Mouse (Mus musculus) liver, adult 2 months (tissue): ENCODE data around the gene Icmt. TPM values are rescaled to one million over a fixed set of nuclear protein-coding genes. Genes with fewer than 3 reads are reported as not detected.

Experiments
- DNase-seq: peaks from one replicate; pipeline ENCODE4 v3.0.0-alpha.2; 2011; ENCODE audit warnings: low read depth, low spot score; ENCODE audit errors: extremely low read depth
- H3K27ac ChIP-seq: fragments of 200-500 bp; replicated peaks from 2 replicates; pipeline ENCODE4 v1.5.1; 2012; ENCODE audit warnings: low read depth, mild to moderate bottlenecking, control low read depth, inconsistent platforms, low read length; ENCODE audit not compliant: insufficient read depth
- H3K27me3 ChIP-seq: fragments of 200-500 bp; 2 replicates; pipeline ENCODE4 v1.6.1; 2012; ENCODE audit warnings: mild to moderate bottlenecking, moderate library complexity, low read length, inconsistent platforms; ENCODE audit not compliant: control insufficient read depth, insufficient read depth
- H3K36me3 ChIP-seq: fragments of 200-500 bp; 2 replicates; pipeline ENCODE4 v1.6.1; 2012; ENCODE audit warnings: low read length, inconsistent platforms; ENCODE audit not compliant: control insufficient read depth, insufficient read depth
- H3K4me1 ChIP-seq: fragments of 200-500 bp; 2 replicates; pipeline ENCODE4 v1.6.1; 2011; ENCODE audit warnings: low read length; ENCODE audit not compliant: control insufficient read depth, insufficient read depth
- H3K4me3 ChIP-seq: fragments of 200-500 bp; 2 replicates; pipeline ENCODE4 v1.5.1; 2011; ENCODE audit warnings: low read depth, mild to moderate bottlenecking, control low read depth, low read length, moderate library complexity; ENCODE audit not compliant: insufficient read depth
- H3K79me2 ChIP-seq: fragments of 200-500 bp; 2 replicates; pipeline ENCODE4 v1.6.1; 2012; ENCODE audit warnings: inconsistent platforms, mild to moderate bottlenecking, low read length, moderate library complexity; ENCODE audit not compliant: control insufficient read depth, insufficient read depth
- H3K9ac ChIP-seq: fragments of 200-500 bp; 2 replicates; pipeline ENCODE4 v1.6.1; 2012; ENCODE audit warnings: low read depth, mild to moderate bottlenecking, control low read depth, inconsistent platforms, low read length
- CTCF ChIP-seq: fragments of 200-500 bp; IDR thresholded peaks from 2 replicates; pipeline ENCODE4 v1.5.1; 2011; ENCODE audit warnings: low read depth, low read length, control low read depth
- POLR2A ChIP-seq: fragments of 200-500 bp; IDR thresholded peaks from 2 replicates; pipeline ENCODE4 v1.6.1; 2011; ENCODE audit warnings: low read length, control low read depth; ENCODE audit not compliant: insufficient read depth; ENCODE audit errors: extremely low read depth
- WGBS: fragments of 180-500 bp; shearing (Covaris S2); methylation state at CpG from one replicate; pipeline ENCODE4 v1.1.7; 2018; 5-methylcytosine and 5-hydroxymethylcytosine counted together
- polyA plus RNA-seq: library from polyadenylated mRNA; depleted of rRNA; stranded (reverse); fragments of >200 nt; gene quantifications from 2 replicates; pipeline ENCODE4 v1.2.3, GENCODE M21; 2012; rRNA removed
- total RNA-seq: library from RNA; depleted of rRNA; stranded (reverse); fragments of >200 nt; gene quantifications from 2 replicates; pipeline ENCODE4 v1.2.3, GENCODE M21; 2014; rRNA removed

Gene Icmt
- total and polyA plus RNA-seq, 2 experiments = 13.2 to 16.5 TPM

DNA sequence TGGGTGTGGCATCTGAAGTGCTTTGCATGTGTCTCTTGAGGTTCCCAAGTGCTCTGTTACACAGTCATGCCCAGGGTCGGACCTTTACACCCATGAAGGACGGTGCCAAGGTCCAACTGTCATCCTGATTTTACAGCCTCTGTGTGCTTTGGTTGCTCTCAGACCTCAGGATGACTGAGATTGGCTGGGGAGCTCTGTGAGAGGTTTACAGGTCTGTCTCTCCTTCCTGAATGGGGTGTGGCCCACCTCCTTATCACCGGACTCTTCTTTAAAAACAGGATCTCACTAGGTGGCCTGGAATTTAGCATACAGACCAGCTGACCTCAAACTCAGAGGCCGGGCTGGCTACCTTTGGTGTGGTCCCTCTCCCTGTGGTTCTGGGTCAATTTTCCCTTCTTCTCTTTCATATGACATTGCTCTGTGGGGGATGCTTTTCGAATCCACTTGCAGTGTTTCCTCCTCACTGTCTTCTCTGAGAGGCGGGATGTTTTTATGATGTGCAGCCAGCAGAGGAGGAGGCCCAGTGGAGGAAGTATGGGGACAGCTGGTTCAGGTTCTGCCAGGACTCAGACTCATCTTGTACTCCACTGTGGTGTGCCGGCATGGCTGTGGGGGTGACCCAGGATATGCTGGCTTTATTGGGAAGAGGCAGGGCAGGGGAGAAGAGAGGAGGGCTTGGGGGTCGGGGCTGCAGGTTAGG, 53.8 kb downstream of the Icmt start:
- TF ChIP-seq CTCF = no peak
- TF ChIP-seq POLR2A = no peak
- no peak for DNase-seq
- H3K4me1 ChIP-seq = no peaks in the 10 kb centered on the region
- no peak overlapping the region for H3K4me3 ChIP-seq
- H3K9ac ChIP-seq = no peak overlapping the region
- no peak overlapping the region for H3K27ac ChIP-seq
- H3K79me2 ChIP-seq = no peaks in the 10 kb centered on the region
- no peaks in the 10 kb centered on the region for H3K36me3 ChIP-seq
- 31% methylated on average over 8 of the region's 8 CpGs for WGBS
- H3K27me3 ChIP-seq = no peaks in the 10 kb centered on the region

DNA sequence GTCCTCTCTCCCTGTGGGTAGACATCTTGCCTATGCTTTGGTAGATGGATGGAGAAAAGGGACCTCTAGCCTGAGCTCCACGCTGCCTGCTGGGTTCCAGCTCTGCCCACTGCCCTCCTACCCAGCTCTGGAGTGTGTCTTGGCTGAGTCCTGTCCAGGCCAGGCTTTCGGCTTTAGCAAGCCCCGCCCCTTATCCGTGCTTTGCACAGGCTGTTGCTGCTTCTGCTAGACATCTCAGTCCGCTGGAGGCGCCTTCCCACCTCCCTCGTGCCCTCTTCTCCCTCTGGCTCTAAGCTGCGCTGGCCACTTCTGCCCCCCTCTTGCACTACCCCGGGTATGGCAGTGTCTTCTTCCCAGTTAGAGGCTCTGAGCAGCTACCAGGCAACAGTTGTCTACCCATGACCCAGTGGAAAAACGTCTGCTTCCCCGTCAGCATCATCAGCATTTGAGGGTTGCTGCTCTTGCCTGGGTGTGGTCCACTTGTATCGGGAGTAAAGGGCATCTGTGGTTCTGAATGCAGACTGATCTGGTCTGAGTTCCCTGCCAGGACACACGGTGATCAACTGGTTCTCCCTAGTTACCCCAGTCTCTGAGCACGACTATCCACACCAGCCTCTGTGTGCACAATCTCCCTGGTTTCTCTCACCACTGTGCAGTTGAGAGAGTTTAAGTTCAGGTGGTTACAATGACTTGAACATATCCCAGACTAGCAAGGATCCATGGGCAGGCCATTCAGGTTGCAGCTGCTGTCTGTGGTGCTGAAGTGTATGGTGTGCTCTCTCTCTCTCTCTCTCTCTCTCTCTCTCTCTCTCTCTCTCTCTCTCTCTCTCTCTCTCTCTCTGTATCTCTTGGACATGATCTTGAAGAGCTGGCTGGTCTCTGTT, 54.6 kb downstream of the Icmt start:
- Histone ChIP-seq H3K9ac (no peak overlapping the region), H3K27ac (no peak overlapping the region), H3K79me2 (no peaks in the 10 kb centered on the region), H3K27me3 (no peaks in the 10 kb centered on the region), H3K36me3 (no peaks in the 10 kb centered on the region), H3K4me1 (no peaks in the 10 kb centered on the region), H3K4me3 (no peak overlapping the region)
- TF ChIP-seq POLR2A (no peak), CTCF (no peak)
- DNase-seq = no peak
- WGBS = 19% methylated on average over 14 of the region's 14 CpGs

DNA sequence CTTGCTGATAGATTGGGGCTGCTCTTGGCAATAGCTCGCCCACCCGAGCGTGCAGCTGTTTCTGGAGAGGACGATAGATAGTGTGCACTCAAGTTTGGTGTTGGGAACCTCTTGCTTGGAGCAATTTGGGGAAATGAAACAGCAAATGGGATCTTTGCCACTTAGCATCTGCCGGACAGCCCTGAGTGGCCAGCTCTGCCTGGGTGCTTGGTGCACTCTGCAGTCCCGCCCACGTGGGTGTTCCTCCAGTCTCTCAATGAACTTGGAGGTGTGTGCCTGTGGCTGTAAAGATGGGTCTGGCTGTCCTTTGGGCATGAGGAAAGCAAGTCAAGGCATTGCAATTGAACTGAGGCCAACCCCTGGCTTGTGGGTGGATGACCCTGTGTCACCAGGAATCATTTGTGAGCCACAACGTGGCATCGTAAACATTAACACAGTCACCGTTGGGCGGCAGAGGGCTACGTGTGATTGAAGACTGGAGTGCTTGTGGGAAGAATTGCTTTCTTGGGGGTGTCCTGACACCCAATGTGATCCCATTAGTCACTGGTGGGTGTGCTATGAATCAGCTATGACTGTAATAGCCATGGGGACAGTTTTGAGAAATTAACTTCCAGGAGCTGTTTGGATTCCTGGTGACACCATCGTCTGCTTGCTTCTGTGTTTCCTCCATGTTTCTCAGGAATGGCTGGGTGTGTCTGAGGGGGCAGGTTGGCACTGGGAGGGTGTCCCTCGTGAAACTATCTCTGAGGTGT, 57.0 kb downstream of the Icmt start:
- no peaks in the 10 kb centered on the region for H3K27me3 ChIP-seq
- no peaks in the 10 kb centered on the region for H3K36me3 ChIP-seq
- H3K4me1 ChIP-seq = no peaks in the 10 kb centered on the region
- H3K27ac ChIP-seq = no peak overlapping the region
- no peak overlapping the region for H3K9ac ChIP-seq
- H3K79me2 ChIP-seq = no peaks in the 10 kb centered on the region
- no peak for TF ChIP-seq CTCF
- TF ChIP-seq POLR2A = no peak
- H3K4me3 ChIP-seq = no peak overlapping the region
- WGBS = 73% methylated on average over 14 of the region's 14 CpGs
- DNase-seq = no peak

DNA sequence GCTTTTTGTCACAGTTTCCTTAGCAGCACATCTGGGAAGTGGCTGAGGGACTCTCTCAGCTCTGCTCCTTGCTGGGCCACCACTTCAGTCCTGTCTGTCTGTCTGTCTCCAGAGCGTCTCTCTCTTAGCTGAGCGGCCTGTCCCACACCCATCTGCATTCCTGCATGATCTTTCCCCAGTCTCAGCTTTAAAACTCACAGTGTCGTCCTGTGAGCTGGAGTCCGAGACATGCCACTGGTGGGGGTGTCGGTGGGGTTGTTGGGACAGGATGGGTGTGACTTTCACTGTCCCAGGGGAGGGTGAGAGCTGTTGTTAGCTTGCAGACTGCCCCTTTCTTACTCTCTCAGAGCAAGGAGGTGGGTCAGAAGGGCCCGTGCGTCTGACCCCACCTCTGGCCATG, 58.6 kb downstream of the Icmt start:
- no peaks in the 10 kb centered on the region for H3K27me3 ChIP-seq
- no peak overlapping the region for H3K4me3 ChIP-seq
- no peak for DNase-seq
- TF ChIP-seq CTCF (no peak), POLR2A (no peak)
- no peak overlapping the region for H3K27ac ChIP-seq
- H3K4me1 ChIP-seq = no peaks in the 10 kb centered on the region
- H3K36me3 ChIP-seq = no peaks in the 10 kb centered on the region
- WGBS = 80% methylated on average over 7 of the region's 7 CpGs
- H3K9ac ChIP-seq = no peak overlapping the region
- no peaks in the 10 kb centered on the region for H3K79me2 ChIP-seq

Other genes starting within 250 kb of the Icmt start
- 2.4 and 3.2 TPM in 2 replicates for gene Plekhg5, start 224.7 kb upstream of the Icmt start, total RNA-seq
- 3.2 and 6.6 TPM in 2 replicates for gene Plekhg5, start 224.7 kb upstream of the Icmt start, polyA plus RNA-seq
- gene Tnfrsf25, start 181.3 kb upstream of the Icmt start, total RNA-seq = 0.13 and 0.28 TPM in 2 replicates
- gene Tnfrsf25, start 181.3 kb upstream of the Icmt start, polyA plus RNA-seq = 0.54 and 0.72 TPM in 2 replicates
- 0.20 and 0.28 TPM in 2 replicates for gene Espn, start 144.9 kb upstream of the Icmt start, total RNA-seq
- gene Espn, start 144.9 kb upstream of the Icmt start, polyA plus RNA-seq = 0.47 and 1.4 TPM in 2 replicates
- gene Hes2, start 138.4 kb upstream of the Icmt start, total RNA-seq = not detected in 2 replicates
- not detected in 2 replicates for gene Hes2, start 138.4 kb upstream of the Icmt start, polyA plus RNA-seq
- gene Acot7, start 119.1 kb upstream of the Icmt start, total RNA-seq = 9.3 and 10.7 TPM in 2 replicates
- gene Acot7, start 119.1 kb upstream of the Icmt start, polyA plus RNA-seq = 18.4 and 20.8 TPM in 2 replicates
- gene Gpr153, start 23.0 kb upstream of the Icmt start, total RNA-seq = 0.46 and 0.54 TPM in 2 replicates
- 0.98 and 1.1 TPM in 2 replicates for gene Gpr153, start 23.0 kb upstream of the Icmt start, polyA plus RNA-seq
- gene Hes3, start 5.6 kb upstream of the Icmt start, total RNA-seq = not detected in 2 replicates
- gene Hes3, start 5.6 kb upstream of the Icmt start, polyA plus RNA-seq = not detected in 2 replicates
- gene Rnf207, start 21.8 kb downstream of the Icmt start, total RNA-seq = not detected in 2 replicates
- gene Rnf207, start 21.8 kb downstream of the Icmt start, polyA plus RNA-seq = 0.13 TPM in 1 of 2 replicates, not detected in the other
- 170 and 199 TPM in 2 replicates for gene Rpl22, start 28.5 kb downstream of the Icmt start, total RNA-seq
- gene Rpl22, start 28.5 kb downstream of the Icmt start, polyA plus RNA-seq = 22.2 and 22.9 TPM in 2 replicates
- gene Chd5, start 41.4 kb downstream of the Icmt start, total RNA-seq = under 0.01 TPM in 1 of 2 replicates, not detected in the other
- gene Chd5, start 41.4 kb downstream of the Icmt start, polyA plus RNA-seq = not detected in 2 replicates
- gene Nphp4, start 179.5 kb downstream of the Icmt start, total RNA-seq = not detected in 2 replicates
- gene Nphp4, start 179.5 kb downstream of the Icmt start, polyA plus RNA-seq = 0.04 and 0.07 TPM in 2 replicates
- gene Kcnab2, start 180.6 kb downstream of the Icmt start, total RNA-seq = 0.37 and 1.1 TPM in 2 replicates
- gene Kcnab2, start 180.6 kb downstream of the Icmt start, polyA plus RNA-seq = 0.59 and 0.76 TPM in 2 replicates